Mouse (Mus musculus) limb, embryonic 13.5 days (tissue): ENCODE measurements around the gene Nisch. TPM values are rescaled to one million over a fixed set of nuclear protein-coding genes. Genes with fewer than 3 reads are reported as not detected.

Experiments used
- ATAC-seq: fragments of 200-750 bp; cut with Nextera tagmentation; 2 replicates; pipeline ENCODE4 v1.8.0; 2017; ENCODE audit warnings: low read depth, moderate number of reproducible peaks, moderate TSS enrichment; ENCODE audit not compliant: low FRiP score
- H3K27ac ChIP-seq: fragments of 300-500 bp; sonication (generic); 2 replicates; pipeline ENCODE4 v1.5.1; 2015; ENCODE audit warnings: inconsistent platforms, mild to moderate bottlenecking, moderate library complexity
- H3K27me3 ChIP-seq: fragments of 300-500 bp; sonication (generic); 2 replicates; pipeline ENCODE4 v1.6.1; 2015; ENCODE audit warnings: mild to moderate bottlenecking, inconsistent platforms
- H3K36me3 ChIP-seq: fragments of 300-500 bp; sonication (generic); 2 replicates; pipeline ENCODE4 v1.6.1; 2015; ENCODE audit warnings: inconsistent platforms, mild to moderate bottlenecking, moderate library complexity
- H3K4me1 ChIP-seq: fragments of 300-500 bp; sonication (generic); 2 replicates; pipeline ENCODE4 v1.6.1; 2015; ENCODE audit warnings: inconsistent platforms
- H3K4me2 ChIP-seq: fragments of 300-500 bp; sonication (generic); replicated peaks from 2 replicates; pipeline ENCODE4 v1.6.1; 2015; ENCODE audit warnings: inconsistent platforms, mild to moderate bottlenecking, moderate library complexity
- H3K4me3 ChIP-seq: fragments of 300-500 bp; sonication (generic); 2 replicates; pipeline ENCODE4 v1.5.1; 2015; ENCODE audit warnings: moderate library complexity, mild to moderate bottlenecking, inconsistent platforms
- H3K9ac ChIP-seq: fragments of 300-500 bp; sonication (generic); 2 replicates; pipeline ENCODE4 v1.6.1; 2015; ENCODE audit warnings: mild to moderate bottlenecking, inconsistent platforms
- H3K9me3 ChIP-seq: fragments of 300-500 bp; sonication (generic); 2 replicates; pipeline ENCODE4 v1.6.1; 2016; ENCODE audit warnings: inconsistent platforms
- WGBS: fragments of 180-500 bp; shearing (Covaris S2); methylation state at CpG from one replicate; pipeline ENCODE4 v1.1.7; 2015; 5-methylcytosine and 5-hydroxymethylcytosine counted together
- polyA plus RNA-seq: library from polyadenylated mRNA; unstranded; fragments of >200 nt; fragmentation: Nextera tagmentation; extraction: Ambion mirVana; gene quantifications from 2 replicates; pipeline ENCODE4 v1.2.1, GENCODE M21; 2015

Gene Nisch
- polyA plus RNA-seq, 1 experiment from 2014 or later: 480 TPM

DNA sequence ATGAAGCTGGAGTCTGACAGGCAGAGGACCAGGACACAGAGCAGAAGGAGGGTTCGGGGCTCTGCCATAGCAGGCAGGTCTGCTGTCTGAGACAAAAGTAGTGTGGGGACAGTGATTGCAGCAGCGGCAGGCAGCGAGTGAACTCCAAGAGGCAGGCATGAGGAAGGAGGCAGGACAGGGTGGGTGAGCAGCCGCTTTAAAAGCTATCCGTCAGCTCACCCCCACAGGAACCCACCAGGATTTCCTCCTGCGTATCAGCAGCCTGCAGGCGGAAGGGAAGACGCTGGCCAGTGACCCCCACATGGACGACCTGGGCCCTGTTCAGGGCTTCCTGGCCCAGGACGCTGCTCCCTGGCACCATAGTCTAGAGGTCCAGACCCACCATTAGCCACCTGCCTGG, 48.3 kb downstream of the Nisch start, which contains the start of gene Stab1:
TSS of gene Stab1 (minus strand) at position 217 of the 400 bp plus-strand sequence.
- peaks cover 37% of the 10 kb centered on the region for H3K36me3 ChIP-seq
- peak within 1 kb of the TSS; percentile 20 for H3K4me3 ChIP-seq
- peak within 1 kb of the TSS; percentile 24 for H3K4me2 ChIP-seq
- no peaks in the 10 kb centered on the region for H3K27me3 ChIP-seq
- no peak for ATAC-seq
- H3K4me1 ChIP-seq: peaks cover 36% of the 10 kb centered on the region
- WGBS: 39% methylated on average over 10 of the region's 10 CpGs
- H3K9me3 ChIP-seq: no peaks in the 10 kb centered on the region
- H3K9ac ChIP-seq: peak within 1 kb of the TSS; percentile 27; the same call in 1 of the 2 replicates
- peak within 1 kb of the TSS; percentile 39; the same call in 1 of the 2 replicates for H3K27ac ChIP-seq

DNA sequence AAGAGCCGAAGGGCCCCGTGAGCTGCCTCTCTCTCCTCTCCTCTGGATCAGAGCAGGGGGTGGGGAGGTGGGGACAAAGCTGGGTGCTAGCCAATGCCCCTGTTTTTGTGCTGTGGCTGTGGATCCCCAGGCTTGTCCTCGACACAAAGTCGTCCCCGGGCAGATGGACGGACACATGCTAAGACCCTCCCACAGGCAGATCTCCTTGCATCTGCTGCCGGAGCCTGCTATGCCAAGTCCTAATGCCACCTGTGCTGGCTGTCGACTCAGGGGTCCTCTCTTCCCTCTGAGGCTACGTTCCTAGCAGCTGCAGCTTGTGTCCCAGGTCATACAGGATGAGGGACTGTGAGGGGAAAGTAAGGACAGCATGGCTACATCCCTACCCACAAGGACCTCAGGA, 49.9 kb downstream of the Nisch start:
- Histone ChIP-seq H3K4me3 (peak overlapping the region; percentile 20), H3K27ac (no peak overlapping the region; the same call in 1 of the 2 replicates), H3K9ac (no peak overlapping the region), H3K36me3 (peaks cover 21% of the 10 kb centered on the region), H3K4me1 (peaks cover 36% of the 10 kb centered on the region), H3K4me2 (peak overlapping the region; percentile 24), H3K9me3 (no peaks in the 10 kb centered on the region), H3K27me3 (no peaks in the 10 kb centered on the region)
- ATAC-seq: 0 out of 2 replicates have a peak, but pooled peaks have one; percentile 10
- 61% methylated on average over 9 of the region's 9 CpGs for WGBS

DNA sequence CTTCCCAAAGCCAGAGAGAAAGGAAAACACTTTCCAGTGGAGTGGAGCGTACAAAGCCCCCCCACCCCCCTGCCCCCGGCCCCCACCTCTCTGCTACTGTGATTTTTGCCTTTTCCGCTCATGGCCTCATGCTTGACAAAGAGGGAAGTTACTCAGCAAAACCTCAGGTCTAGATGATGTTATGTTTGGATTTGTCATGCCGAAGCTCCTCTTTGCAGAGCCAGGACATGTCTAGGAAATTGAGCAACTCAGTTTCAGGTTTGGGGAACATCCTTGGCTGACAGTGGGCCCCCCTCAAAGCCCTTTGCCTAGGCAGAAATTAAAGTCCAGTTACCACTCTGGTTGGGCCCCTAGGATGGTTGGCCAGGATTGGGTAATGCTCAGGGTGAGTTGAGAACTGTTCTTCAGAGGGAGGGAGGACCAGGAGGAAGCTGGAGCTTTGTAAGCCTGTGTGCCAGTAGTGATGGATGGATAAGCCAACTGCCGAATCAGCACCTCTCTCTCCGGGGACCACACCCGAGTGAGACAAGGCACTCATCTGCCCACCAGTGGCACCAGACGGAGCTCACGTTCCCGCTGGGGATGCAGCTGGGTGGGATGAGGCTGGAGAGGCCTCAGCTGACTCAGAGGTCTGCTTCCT, 50.6 kb downstream of the Nisch start:
- WGBS: 62% methylated on average over 10 of the region's 10 CpGs
- H3K4me3 ChIP-seq: peak overlapping the region; percentile 20; the same call in 1 of the 2 replicates

DNA sequence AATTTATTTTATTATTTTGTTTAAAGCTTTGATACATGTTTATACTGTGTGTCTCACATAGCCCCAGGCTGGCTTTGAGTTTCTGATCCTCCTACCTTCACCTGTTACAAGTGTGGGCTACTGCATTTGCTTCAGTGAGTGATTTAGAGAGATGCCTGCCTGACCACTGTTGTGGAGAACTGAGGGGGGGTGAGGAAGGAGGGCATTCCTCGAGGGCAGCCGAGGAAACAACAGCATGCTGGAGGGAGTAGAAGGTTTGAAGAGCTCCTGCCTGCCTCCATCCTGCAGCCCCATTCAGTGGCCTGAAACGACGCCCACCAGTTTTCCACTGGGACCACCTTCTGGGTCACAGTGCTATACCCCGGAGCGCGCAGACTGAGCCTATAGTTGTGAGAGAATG, 51.3 kb downstream of the Nisch start:
- no peak for ATAC-seq
- Histone ChIP-seq H3K27ac (no peak overlapping the region), H3K9me3 (no peaks in the 10 kb centered on the region), H3K9ac (no peak overlapping the region), H3K4me1 (peaks cover 36% of the 10 kb centered on the region), H3K27me3 (no peaks in the 10 kb centered on the region), H3K4me3 (no peak overlapping the region), H3K36me3 (peaks cover 7% of the 10 kb centered on the region), H3K4me2 (no peak overlapping the region)
- 64% methylated on average over 7 of the region's 7 CpGs for WGBS

More for the DNA sequence above, 50.6 kb downstream of the Nisch start:
- no peak overlapping the region for H3K27ac ChIP-seq
- no peak overlapping the region for H3K9ac ChIP-seq
- H3K27me3 ChIP-seq: no peaks in the 10 kb centered on the region
- no peak for ATAC-seq
- H3K4me2 ChIP-seq: 0 out of 2 replicates have a peak overlapping the region, but pooled peaks have one; percentile 24
- H3K36me3 ChIP-seq: peaks cover 14% of the 10 kb centered on the region
- no peaks in the 10 kb centered on the region for H3K9me3 ChIP-seq
- peaks cover 36% of the 10 kb centered on the region for H3K4me1 ChIP-seq

DNA sequence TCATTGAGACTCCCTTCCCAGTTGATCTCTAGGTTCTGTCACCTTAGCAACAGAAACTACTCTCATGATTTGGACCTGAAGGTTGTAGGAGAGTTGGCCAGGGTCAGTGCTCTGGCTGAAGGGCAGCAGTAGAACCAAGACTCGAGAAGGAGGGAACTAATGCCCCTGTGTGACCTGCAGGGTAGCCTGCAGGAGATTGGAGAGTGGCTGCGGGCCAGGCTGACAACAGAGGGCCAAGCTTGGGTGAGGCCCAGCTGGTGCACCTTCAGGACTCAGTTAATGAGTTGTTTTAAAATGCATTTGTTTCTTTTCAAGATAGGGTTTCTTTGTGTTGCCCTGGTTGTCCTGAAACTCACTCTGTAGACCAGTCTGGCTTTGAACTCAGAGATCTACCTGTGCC, 51.7 kb downstream of the Nisch start:
- 59% methylated on average over 2 of the region's 2 CpGs for WGBS
- no peak overlapping the region for H3K4me3 ChIP-seq
- H3K36me3 ChIP-seq: peaks cover 3% of the 10 kb centered on the region
- no peaks in the 10 kb centered on the region for H3K9me3 ChIP-seq
- H3K4me1 ChIP-seq: peaks cover 36% of the 10 kb centered on the region
- H3K4me2 ChIP-seq: no peak overlapping the region
- no peaks in the 10 kb centered on the region for H3K27me3 ChIP-seq
- H3K9ac ChIP-seq: no peak overlapping the region
- H3K27ac ChIP-seq: no peak overlapping the region
- ATAC-seq: no peak

DNA sequence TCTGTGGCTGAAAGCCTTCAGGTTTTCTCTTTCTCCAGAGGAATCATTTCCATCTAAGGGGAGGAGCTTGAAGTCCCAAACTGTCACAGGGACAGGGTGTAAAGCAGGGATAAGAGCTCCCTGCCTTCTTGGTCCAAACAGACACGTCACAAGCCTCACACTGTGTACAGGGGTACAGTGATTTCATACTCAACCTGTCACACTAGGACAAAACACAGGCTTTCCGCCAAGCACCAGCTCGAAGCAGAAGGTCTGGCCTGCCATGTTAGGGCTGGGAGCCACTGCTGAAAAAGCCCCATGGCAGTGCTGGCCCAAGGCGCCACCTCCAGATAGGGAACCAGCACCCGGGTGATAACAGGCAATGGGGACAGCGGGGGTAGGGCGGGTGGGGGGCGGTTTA, 52.7 kb downstream of the Nisch start:
- WGBS: 81% methylated on average over 8 of the region's 8 CpGs
- Histone ChIP-seq H3K27ac (no peak overlapping the region), H3K36me3 (no peaks in the 10 kb centered on the region), H3K9me3 (no peaks in the 10 kb centered on the region), H3K27me3 (no peaks in the 10 kb centered on the region), H3K9ac (no peak overlapping the region), H3K4me3 (no peak overlapping the region), H3K4me1 (peaks cover 36% of the 10 kb centered on the region), H3K4me2 (no peak overlapping the region)
- no peak for ATAC-seq

DNA sequence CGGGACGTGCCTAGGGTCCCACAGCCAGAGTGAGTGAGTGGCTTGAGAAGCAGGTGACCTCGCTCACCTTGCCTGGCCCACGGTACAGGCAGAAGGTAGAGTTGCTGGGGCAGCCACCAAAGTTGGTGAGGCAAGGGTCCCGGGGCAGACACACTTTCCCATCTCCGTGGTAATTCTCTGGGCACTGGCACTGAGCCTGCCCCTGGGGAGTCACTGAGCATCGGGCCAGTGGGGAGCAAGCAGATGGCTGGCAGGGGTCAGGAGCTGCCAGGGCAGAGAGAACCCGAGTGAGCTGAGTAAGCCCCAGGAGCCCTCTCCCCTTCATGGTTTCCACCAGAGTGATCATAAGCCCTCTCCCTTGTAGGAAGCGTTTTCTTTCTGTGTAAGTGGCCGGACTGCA, 55.1 kb downstream of the Nisch start:
- ATAC-seq: no peak
- H3K27me3 ChIP-seq: no peaks in the 10 kb centered on the region
- H3K4me2 ChIP-seq: no peak overlapping the region
- no peaks in the 10 kb centered on the region for H3K36me3 ChIP-seq
- H3K27ac ChIP-seq: no peak overlapping the region
- no peaks in the 10 kb centered on the region for H3K9me3 ChIP-seq
- H3K9ac ChIP-seq: no peak overlapping the region
- H3K4me1 ChIP-seq: peaks cover 14% of the 10 kb centered on the region
- 75% methylated on average over 10 of the region's 10 CpGs for WGBS
- H3K4me3 ChIP-seq: no peak overlapping the region

DNA sequence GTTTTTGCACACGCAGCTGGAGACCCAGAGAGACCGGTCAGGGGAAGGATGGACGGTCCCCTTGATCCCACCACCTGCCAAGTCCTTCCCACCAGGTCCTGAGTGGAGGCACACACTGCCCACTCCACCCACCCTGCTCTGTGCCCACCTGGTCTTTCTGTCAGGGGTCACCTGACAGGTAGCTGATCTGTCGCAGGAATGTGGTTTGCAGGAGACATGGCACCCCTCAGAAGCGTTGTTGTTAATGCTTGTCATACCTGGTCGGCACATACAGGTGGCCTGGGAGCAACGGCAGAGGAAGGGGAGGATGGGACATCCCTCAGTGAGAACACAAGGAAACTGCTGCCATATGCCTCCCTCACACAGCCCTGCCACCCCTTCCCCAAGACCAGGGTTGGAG, 55.6 kb downstream of the Nisch start:
- H3K9ac ChIP-seq: no peak overlapping the region
- 89% methylated on average over 7 of the region's 7 CpGs for WGBS
- H3K27ac ChIP-seq: no peak overlapping the region
- H3K9me3 ChIP-seq: no peaks in the 10 kb centered on the region
- H3K4me3 ChIP-seq: no peak overlapping the region
- H3K4me1 ChIP-seq: peaks cover 9% of the 10 kb centered on the region
- ATAC-seq: no peak
- no peak overlapping the region for H3K4me2 ChIP-seq
- no peaks in the 10 kb centered on the region for H3K27me3 ChIP-seq
- no peaks in the 10 kb centered on the region for H3K36me3 ChIP-seq

DNA sequence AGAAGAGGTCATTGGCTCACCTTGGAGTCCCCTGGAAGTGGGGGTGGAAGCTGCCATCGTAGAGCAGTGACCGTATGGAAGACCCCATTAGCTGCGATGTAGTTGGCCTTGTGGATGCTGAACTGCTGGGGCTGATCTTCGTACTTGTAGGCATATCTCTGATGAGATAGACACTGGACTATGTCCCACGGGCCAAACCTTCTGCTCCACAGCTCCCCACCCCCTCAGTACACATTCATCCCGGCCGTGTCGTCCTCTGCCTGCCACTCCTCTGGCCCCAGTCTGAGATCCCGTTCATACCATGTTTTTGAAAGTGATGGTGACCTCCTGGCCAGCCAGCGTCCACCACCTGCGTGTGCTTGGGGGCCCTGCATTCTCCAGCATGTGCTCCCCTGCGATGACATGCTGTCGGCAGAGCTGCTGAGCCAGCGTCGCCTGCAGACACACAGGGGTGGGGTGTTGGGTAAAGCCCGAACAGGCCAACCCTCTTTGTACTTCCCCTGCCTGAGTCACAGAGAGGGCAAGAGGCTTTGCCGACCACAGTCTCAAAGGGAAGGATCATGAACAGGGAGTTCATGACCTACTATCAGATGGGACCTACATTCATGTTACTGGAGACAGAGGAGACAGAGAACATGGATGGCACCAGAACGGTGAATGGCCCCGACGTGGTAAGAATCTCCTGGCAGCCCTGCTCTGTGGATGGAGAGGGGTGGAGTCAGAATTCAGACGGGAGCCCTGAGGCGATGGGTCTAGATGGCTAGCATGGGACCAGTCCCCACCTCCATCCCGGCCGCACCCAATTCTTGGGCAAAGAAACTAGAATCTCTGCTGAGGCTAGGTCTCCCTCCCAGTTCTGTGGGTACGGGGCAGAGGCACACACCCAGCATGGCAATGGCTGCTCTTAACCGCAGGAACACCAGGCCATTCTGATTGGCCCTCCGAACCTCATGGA, 56.3 kb downstream of the Nisch start:
- no peak overlapping the region for H3K27ac ChIP-seq
- H3K4me3 ChIP-seq: no peak overlapping the region
- 73% methylated on average over 27 of the region's 27 CpGs for WGBS
- no peaks in the 10 kb centered on the region for H3K27me3 ChIP-seq
- no peak for ATAC-seq
- H3K4me2 ChIP-seq: no peak overlapping the region
- H3K9me3 ChIP-seq: no peaks in the 10 kb centered on the region
- H3K4me1 ChIP-seq: 0 out of 2 replicates have a peak, but pooled peaks cover 3% of the 10 kb centered on the region
- H3K9ac ChIP-seq: no peak overlapping the region
- H3K36me3 ChIP-seq: no peaks in the 10 kb centered on the region

DNA sequence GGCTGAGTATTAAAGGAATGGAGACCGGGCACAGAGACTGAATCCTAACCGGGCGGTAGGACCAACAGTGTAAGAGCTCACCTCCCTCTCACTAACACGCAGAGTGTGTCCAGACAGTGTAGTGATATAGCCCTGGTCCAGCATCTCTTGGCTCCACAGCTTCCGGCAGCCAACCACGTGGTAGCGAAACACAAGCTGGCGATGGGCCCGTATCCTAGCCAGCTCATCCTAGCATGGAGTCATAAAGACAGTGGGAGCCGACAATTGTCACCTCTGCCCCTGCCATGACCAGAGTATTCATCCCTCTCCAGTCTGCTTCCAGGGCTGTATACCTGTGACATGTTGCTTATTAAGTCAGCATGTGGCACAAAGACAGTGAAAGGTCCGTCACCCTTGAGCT, 71.1 kb downstream of the Nisch start:
- Histone ChIP-seq H3K4me3 (no peak overlapping the region), H3K9ac (no peak overlapping the region), H3K27ac (no peak overlapping the region), H3K36me3 (peaks cover 21% of the 10 kb centered on the region), H3K27me3 (no peaks in the 10 kb centered on the region), H3K9me3 (no peaks in the 10 kb centered on the region), H3K4me2 (no peak overlapping the region), H3K4me1 (no peaks in the 10 kb centered on the region)
- ATAC-seq: no peak
- WGBS: 89% methylated on average over 11 of the region's 11 CpGs

DNA sequence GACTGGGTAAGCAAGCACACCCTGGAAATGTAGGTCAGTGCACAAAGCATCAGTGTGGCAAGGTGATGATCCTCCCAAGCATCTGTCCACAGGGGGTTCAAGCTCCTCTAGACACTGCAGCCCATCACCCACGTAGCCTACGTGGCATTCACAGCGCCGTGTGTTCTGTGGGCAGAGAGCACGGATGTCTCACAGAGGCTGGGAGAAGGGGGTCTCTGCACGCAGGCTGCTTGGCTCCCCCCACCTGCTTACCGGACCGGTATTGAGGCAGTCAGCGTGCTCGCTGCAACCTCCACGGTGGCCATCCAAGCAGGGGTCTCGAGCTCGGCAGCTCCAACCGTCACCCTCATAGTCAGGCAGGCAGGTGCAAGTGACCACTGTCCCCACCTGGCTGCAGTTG, 75.7 kb downstream of the Nisch start:
- Histone ChIP-seq H3K9me3 (no peaks in the 10 kb centered on the region), H3K9ac (no peak overlapping the region), H3K27ac (no peak overlapping the region), H3K4me3 (no peak overlapping the region), H3K36me3 (peaks cover 68% of the 10 kb centered on the region), H3K4me2 (no peak overlapping the region), H3K27me3 (no peaks in the 10 kb centered on the region), H3K4me1 (no peaks in the 10 kb centered on the region)
- WGBS: 96% methylated on average over 14 of the region's 14 CpGs
- ATAC-seq: no peak

DNA sequence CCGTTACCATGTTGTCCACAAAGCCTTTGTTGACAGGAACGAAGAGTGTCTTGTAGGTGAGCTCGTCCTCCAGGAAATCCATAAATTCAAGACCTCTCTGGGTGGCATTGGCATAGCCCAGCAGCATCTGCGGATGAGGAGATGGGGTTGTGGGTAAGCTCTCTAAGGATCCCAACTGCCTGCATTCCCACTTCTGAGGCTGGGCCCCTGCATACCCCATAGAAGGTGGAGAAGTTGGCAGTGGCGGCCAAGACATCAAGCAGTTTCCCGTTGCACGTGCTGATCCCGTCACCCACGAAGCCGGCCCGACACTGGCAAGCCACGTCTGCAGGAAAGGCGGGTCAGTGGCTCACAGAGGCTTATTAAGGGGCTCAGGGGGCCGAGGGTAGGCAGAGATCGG, 76.6 kb downstream of the Nisch start:
- no peak overlapping the region for H3K4me2 ChIP-seq
- H3K27me3 ChIP-seq: no peaks in the 10 kb centered on the region
- no peak for ATAC-seq
- 91% methylated on average over 15 of the region's 15 CpGs for WGBS
- H3K4me1 ChIP-seq: no peaks in the 10 kb centered on the region
- H3K9me3 ChIP-seq: no peaks in the 10 kb centered on the region
- H3K36me3 ChIP-seq: peaks cover 77% of the 10 kb centered on the region
- no peak overlapping the region for H3K9ac ChIP-seq
- H3K4me3 ChIP-seq: no peak overlapping the region
- H3K27ac ChIP-seq: no peak overlapping the region
